Mouse (Mus musculus): ENCODE data around the gene Naa30. TPM values are rescaled to one million over a fixed set of nuclear protein-coding genes. Genes with fewer than 3 reads are reported as not detected.
"Not testable (repeated sequence)": the region's sequence is repeated elsewhere in the genome, so short reads cannot be mapped to it uniquely, and the experiment has no call there.

Naa30 gene
- polyA plus RNA-seq, 1 experiment, result 13.6 TPM

DNA sequence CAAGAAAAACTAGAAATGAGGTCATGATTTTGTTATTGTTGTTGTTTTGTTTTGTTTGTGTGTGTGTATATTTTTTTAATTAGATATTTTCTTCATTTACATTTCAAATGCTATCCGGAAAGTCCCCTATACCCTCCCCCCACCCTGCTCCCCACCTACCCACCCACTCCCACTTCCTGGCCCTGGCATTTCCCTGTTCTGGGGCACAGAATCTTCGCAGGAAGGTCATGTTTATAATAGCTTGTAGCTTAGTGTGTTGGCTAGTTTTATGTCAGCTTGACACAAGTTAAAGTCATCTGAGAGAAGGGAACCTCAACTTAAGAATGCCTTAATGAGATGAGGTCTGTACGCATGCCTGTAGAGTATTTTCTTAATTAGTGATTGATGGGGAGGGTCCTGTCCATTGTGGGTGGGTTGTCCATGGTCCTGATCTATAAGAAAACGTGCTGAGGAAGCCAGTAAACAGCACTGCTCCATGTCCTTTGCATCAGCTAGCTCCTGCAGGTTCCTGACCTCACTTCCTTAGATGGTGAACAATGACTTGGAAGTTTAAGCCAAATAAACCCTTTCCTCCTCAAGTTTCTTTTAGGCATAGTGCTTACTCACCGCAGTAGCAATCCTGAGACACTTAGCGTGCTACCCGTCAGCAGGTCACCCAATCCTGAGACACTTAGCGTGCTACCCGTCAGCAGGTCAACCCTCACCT lies 29.2 kb downstream of the Naa30 start:
- H3K4me1 ChIP-seq (ENCODE audit: control insufficient read depth, insufficient read depth, low read length), result no peaks in the 10 kb centered on the region
- H3K27ac ChIP-seq (ENCODE audit: control insufficient read depth, insufficient read depth, low read depth, low read length, poor library complexity), result no peak overlapping the region
- TF ChIP-seq CTCF (IDR thresholded peaks at IDR 0.05; ENCODE audit: control insufficient read depth, insufficient read depth, low read length) (no peak), POLR2A (IDR thresholded peaks at IDR 0.05; ENCODE audit: borderline replicate concordance, control insufficient read depth, low read depth, low read length) (no peak)
- WGBS, result 64% methylated on average over 9 of the region's 9 CpGs
- H3K4me3 ChIP-seq (replicated peaks; ENCODE audit: control insufficient read depth, low read depth, low read length), result no peak overlapping the region

- H3K27ac ChIP-seq (ENCODE audit: control insufficient read depth, insufficient read depth, low read depth, low read length, poor library complexity); H3K4me1 ChIP-seq (ENCODE audit: control insufficient read depth, insufficient read depth, low read length); H3K4me3 ChIP-seq (replicated peaks; ENCODE audit: control insufficient read depth, low read depth, low read length): not testable (repeated sequence)
- 34% methylated on average over 3 of the region's 3 CpGs for WGBS
These were observed 38.2 kb downstream of the Naa30 start for GRCm38 (mm10) chr14:49210215-49210614.

GRCm38 (mm10) chr14:49218677-49219076 lies 46.7 kb downstream of the Naa30 start:
- no peak for TF ChIP-seq POLR2A (IDR thresholded peaks at IDR 0.05; ENCODE audit: borderline replicate concordance, control insufficient read depth, low read depth, low read length)
- no peak for TF ChIP-seq CTCF (IDR thresholded peaks at IDR 0.05; ENCODE audit: control insufficient read depth, insufficient read depth, low read length)
- no peak overlapping the region for H3K4me3 ChIP-seq (replicated peaks; ENCODE audit: control insufficient read depth, low read depth, low read length)
- WGBS, result 69% methylated on average over 7 of the region's 7 CpGs
- no peaks in the 10 kb centered on the region; the same call in 1 of the 2 replicates for H3K4me1 ChIP-seq (ENCODE audit: control insufficient read depth, insufficient read depth, low read length)
- H3K27ac ChIP-seq (ENCODE audit: control insufficient read depth, insufficient read depth, low read depth, low read length, poor library complexity), result no peak overlapping the region

- not testable (repeated sequence) for H3K4me1 ChIP-seq (ENCODE audit: control insufficient read depth, insufficient read depth, low read length); H3K27ac ChIP-seq (ENCODE audit: control insufficient read depth, insufficient read depth, low read depth, low read length, poor library complexity); H3K4me3 ChIP-seq (replicated peaks; ENCODE audit: control insufficient read depth, low read depth, low read length)
- WGBS, result 69% methylated on average over 4 of the region's 4 CpGs
These were observed 47.5 kb downstream of the Naa30 start for GRCm38 (mm10) chr14:49219466-49220022.

- Histone ChIP-seq H3K27ac (ENCODE audit: control insufficient read depth, insufficient read depth, low read depth, low read length, poor library complexity) (no peak overlapping the region), H3K4me3 (replicated peaks; ENCODE audit: control insufficient read depth, low read depth, low read length) (no peak overlapping the region), H3K4me1 (ENCODE audit: control insufficient read depth, insufficient read depth, low read length) (no peaks in the 10 kb centered on the region; the same call in 1 of the 2 replicates)
- 49% methylated on average over 2 of the region's 2 CpGs for WGBS
- TF ChIP-seq POLR2A (IDR thresholded peaks at IDR 0.05; ENCODE audit: borderline replicate concordance, control insufficient read depth, low read depth, low read length), result no peak
- no peak for TF ChIP-seq CTCF (IDR thresholded peaks at IDR 0.05; ENCODE audit: control insufficient read depth, insufficient read depth, low read length)
These were observed 49.7 kb downstream of the Naa30 start for GRCm38 (mm10) chr14:49221771-49222170.

GRCm38 (mm10) chr14:49226471-49226870 lies 54.4 kb downstream of the Naa30 start:
- no peak for TF ChIP-seq POLR2A (IDR thresholded peaks at IDR 0.05; ENCODE audit: borderline replicate concordance, control insufficient read depth, low read depth, low read length)
- no peak for TF ChIP-seq CTCF (IDR thresholded peaks at IDR 0.05; ENCODE audit: control insufficient read depth, insufficient read depth, low read length)
- Histone ChIP-seq H3K27ac (ENCODE audit: control insufficient read depth, insufficient read depth, low read depth, low read length, poor library complexity) (no peak overlapping the region), H3K4me1 (ENCODE audit: control insufficient read depth, insufficient read depth, low read length) (no peaks in the 10 kb centered on the region; the same call in 1 of the 2 replicates), H3K4me3 (replicated peaks; ENCODE audit: control insufficient read depth, low read depth, low read length) (no peak overlapping the region)
- WGBS, result 81% methylated on average over 7 of the region's 7 CpGs

GRCm38 (mm10) chr14:49226986-49227385 lies 55.0 kb downstream of the Naa30 start:
- no peak overlapping the region for H3K4me3 ChIP-seq (replicated peaks; ENCODE audit: control insufficient read depth, low read depth, low read length)
- no peaks in the 10 kb centered on the region; the same call in 1 of the 2 replicates for H3K4me1 ChIP-seq (ENCODE audit: control insufficient read depth, insufficient read depth, low read length)
- TF ChIP-seq CTCF (IDR thresholded peaks at IDR 0.05; ENCODE audit: control insufficient read depth, insufficient read depth, low read length) (no peak), POLR2A (IDR thresholded peaks at IDR 0.05; ENCODE audit: borderline replicate concordance, control insufficient read depth, low read depth, low read length) (no peak)
- no peak overlapping the region for H3K27ac ChIP-seq (ENCODE audit: control insufficient read depth, insufficient read depth, low read depth, low read length, poor library complexity)
- 88% methylated on average over 11 of the region's 11 CpGs for WGBS

- TF ChIP-seq POLR2A (IDR thresholded peaks at IDR 0.05; ENCODE audit: borderline replicate concordance, control insufficient read depth, low read depth, low read length), result no peak
- TF ChIP-seq CTCF (IDR thresholded peaks at IDR 0.05; ENCODE audit: control insufficient read depth, insufficient read depth, low read length), result no peak
- no peak overlapping the region for H3K4me3 ChIP-seq (replicated peaks; ENCODE audit: control insufficient read depth, low read depth, low read length)
- H3K27ac ChIP-seq (ENCODE audit: control insufficient read depth, insufficient read depth, low read depth, low read length, poor library complexity), result no peak overlapping the region
- WGBS, result 91% methylated on average over 3 of the region's 3 CpGs
- H3K4me1 ChIP-seq (ENCODE audit: control insufficient read depth, insufficient read depth, low read length), result no peaks in the 10 kb centered on the region
These were observed 59.8 kb downstream of the Naa30 start for GRCm38 (mm10) chr14:49231845-49232244.
